Mouse (Mus musculus) heart, postnatal 0 days (tissue): ENCODE measurements around the gene Kif22. TPM values are rescaled to one million over a fixed set of nuclear protein-coding genes. Genes with fewer than 3 reads are reported as not detected.

Experiments used
- ATAC-seq: fragments of 200-750 bp; cut with Nextera tagmentation; 2 replicates; pipeline ENCODE4 v1.8.0; 2017; ENCODE audit warnings: low read depth, moderate number of reproducible peaks, moderate library complexity; ENCODE audit not compliant: insufficient read depth
- DNase-seq: peaks from one replicate; pipeline ENCODE4 v3.0.0-alpha.2; 2016; ENCODE audit warnings: low spot score
- H3K27ac ChIP-seq: fragments of 300-500 bp; sonication (generic); 2 replicates; pipeline ENCODE4 v1.5.1; 2014; ENCODE audit warnings: low read depth, mild to moderate bottlenecking
- H3K27me3 ChIP-seq: fragments of 300-500 bp; sonication (generic); 2 replicates; pipeline ENCODE4 v1.6.1; 2014; ENCODE audit warnings: low read length, mixed read lengths; ENCODE audit not compliant: control insufficient read depth, insufficient read depth
- H3K36me3 ChIP-seq: fragments of 300-500 bp; sonication (generic); replicated peaks from 2 replicates; pipeline ENCODE4 v1.6.1; 2014; ENCODE audit warnings: low read length, mixed read lengths; ENCODE audit not compliant: control insufficient read depth, insufficient read depth
- H3K4me1 ChIP-seq: fragments of 300-500 bp; sonication (generic); 2 replicates; pipeline ENCODE4 v1.6.1; 2014; ENCODE audit warnings: antibody characterized with exemption; ENCODE audit not compliant: control insufficient read depth, insufficient read depth
- H3K4me2 ChIP-seq: fragments of 300-500 bp; sonication (generic); 2 replicates; pipeline ENCODE4 v1.6.1; 2014; ENCODE audit warnings: low read depth, mild to moderate bottlenecking, low read length, moderate library complexity
- H3K4me3 ChIP-seq: fragments of 300-500 bp; sonication (generic); 2 replicates; pipeline ENCODE4 v1.5.1; 2014; ENCODE audit warnings: low read depth, low read length
- H3K9ac ChIP-seq: fragments of 300-500 bp; sonication (generic); replicated peaks from 2 replicates; pipeline ENCODE4 v1.6.1; 2014; ENCODE audit warnings: low read depth, low read length, mixed read lengths
- H3K9me3 ChIP-seq: fragments of 300-500 bp; sonication (generic); replicated peaks from 2 replicates; pipeline ENCODE4 v1.6.1; 2016; ENCODE audit warnings: low read length; ENCODE audit not compliant: control insufficient read depth
- CTCF ChIP-seq: IDR thresholded peaks from 2 replicates; pipeline ENCODE4 v1.5.1; 2016; ENCODE audit warnings: antibody characterized with exemption, control low read depth, low read depth
- EP300 ChIP-seq: IDR thresholded peaks from 2 replicates; pipeline ENCODE4 v1.6.1; 2016; ENCODE audit warnings: antibody characterized with exemption, low read depth
- WGBS: fragments of 180-500 bp; shearing (Covaris S2); extraction: QIAGEN DNeasy Blood & Tissue Kit; methylation state at CpG from one replicate; pipeline ENCODE4 v1.1.7; 2014; 5-methylcytosine and 5-hydroxymethylcytosine counted together
- polyA plus RNA-seq: library from polyadenylated mRNA; unstranded; fragments of >200 nt; fragmentation: Nextera tagmentation; extraction: Ambion mirVana; gene quantifications from 2 replicates; pipeline ENCODE4 v1.2.1, GENCODE M21; 2015
- total RNA-seq: library from RNA; depleted of rRNA; stranded (reverse); fragments of >200 nt; gene quantifications from 2 replicates; pipeline ENCODE4 v1.2.3, GENCODE M21; 2014; ENCODE audit warnings: low replicate concordance

Kif22 gene
- total and polyA plus RNA-seq, 2 experiments from 2014 or later: 22.4 to 43.1 TPM

DNA sequence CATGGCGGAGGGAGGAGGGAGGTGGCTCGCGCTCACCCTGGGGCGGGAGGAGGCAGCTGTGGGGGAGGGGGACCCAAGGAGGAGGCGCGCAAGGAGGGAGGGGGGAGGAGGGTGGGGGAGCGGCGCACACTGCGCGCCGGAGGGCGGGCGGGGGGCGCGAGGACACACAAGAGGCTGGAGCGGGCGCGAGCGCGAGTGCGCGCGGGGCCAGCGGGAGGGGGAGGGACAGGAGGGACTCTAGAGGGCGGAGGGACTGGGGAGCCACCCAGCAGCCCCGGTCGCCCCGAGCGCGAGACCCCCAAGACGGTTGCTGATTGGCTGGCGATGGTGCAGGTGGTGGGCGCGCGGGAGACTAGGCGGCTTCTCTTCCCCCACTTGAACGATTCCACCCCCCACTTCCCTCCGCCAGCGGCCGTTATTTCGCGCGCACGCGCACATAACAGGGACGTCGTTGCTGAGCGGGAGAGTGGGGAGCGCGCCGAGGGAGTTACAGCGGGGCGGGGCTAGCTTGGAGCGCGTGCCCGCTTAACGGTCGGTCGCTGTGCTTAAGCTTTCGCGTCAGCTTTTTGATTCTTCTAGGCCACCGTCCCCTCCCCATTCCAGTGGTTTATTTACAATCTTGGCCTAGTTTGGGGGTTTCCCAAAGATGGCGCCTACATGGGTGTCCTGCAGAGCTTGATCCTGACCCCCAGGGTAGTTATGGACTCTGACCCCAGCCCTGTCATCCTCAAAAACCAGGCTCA, 15.1 kb downstream of the Kif22 start, which contains the start of gene Maz:
Gene Maz (minus strand): TSS at position 54 of the 743 bp plus-strand sequence.
- DNase-seq (peak; percentile 99), ATAC-seq (peak; percentile 88)
- TF ChIP-seq EP300: peak; percentile 96
- TF ChIP-seq CTCF: no peak
- Histone ChIP-seq H3K9me3 (no peaks in the 10 kb centered on the region), H3K4me3 (peak within 1 kb of the TSS; percentile 91), H3K27ac (peak within 1 kb of the TSS; percentile 99), H3K4me1 (peaks cover 25% of the 10 kb centered on the region), H3K36me3 (peaks cover 53% of the 10 kb centered on the region), H3K9ac (peak within 1 kb of the TSS; percentile 93), H3K27me3 (no peaks in the 10 kb centered on the region), H3K4me2 (peak within 1 kb of the TSS; percentile 96)
- under 1% methylated on average over 50 of the region's 63 CpGs for WGBS

DNA sequence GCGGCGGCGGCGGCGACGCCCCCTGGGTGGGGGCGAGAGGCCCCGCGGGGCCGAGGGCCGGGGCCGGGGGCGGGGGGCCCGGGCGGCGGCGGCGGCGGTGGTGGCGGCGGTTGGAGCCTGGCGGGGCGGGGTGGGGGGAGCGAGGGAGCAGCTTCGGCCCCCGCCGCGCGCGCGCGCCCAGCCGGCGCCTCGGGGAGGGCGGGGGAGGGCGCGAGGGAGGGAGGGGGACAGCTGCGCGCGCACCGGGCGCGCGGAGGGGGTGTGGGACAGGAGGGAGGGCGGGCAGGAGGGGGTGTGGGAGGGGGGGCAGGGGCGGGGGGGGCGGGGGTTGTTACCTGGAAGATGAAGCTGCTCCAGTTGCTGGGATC, 15.7 kb downstream of the Kif22 start:
- H3K36me3 ChIP-seq: peaks cover 52% of the 10 kb centered on the region
- TF ChIP-seq CTCF (no peak), EP300 (no peak)

DNA sequence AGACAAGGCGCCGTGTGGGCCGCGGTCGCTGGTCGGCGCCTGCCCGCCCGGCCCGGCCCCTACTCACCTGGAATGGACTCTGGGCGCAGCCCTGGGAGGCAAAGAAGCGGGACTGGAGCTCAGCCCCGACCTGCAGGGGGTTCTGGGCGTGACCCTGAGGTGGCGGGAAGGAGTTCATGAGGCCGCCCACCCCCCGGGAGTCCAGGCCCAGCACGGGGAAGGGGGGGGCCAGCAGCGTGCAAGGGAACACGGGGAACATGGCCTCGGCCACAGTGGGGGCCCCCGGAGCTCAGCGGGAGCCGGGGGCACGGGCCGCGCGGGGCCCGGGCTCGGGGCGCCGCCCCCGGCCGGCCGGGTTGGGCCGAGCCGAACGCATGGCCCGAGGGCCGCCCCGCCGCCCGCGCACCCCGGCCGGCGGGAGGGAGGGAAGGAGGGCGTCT, 16.1 kb downstream of the Kif22 start:
- Histone ChIP-seq H3K4me3 (peak overlapping the region; percentile 91), H3K9ac (peak overlapping the region; percentile 93), H3K27me3 (no peaks in the 10 kb centered on the region), H3K27ac (peak overlapping the region; percentile 99), H3K36me3 (peaks cover 48% of the 10 kb centered on the region), H3K4me1 (peaks cover 30% of the 10 kb centered on the region), H3K9me3 (no peaks in the 10 kb centered on the region), H3K4me2 (peak overlapping the region; percentile 96)
- under 1% methylated on average over 26 of the region's 48 CpGs for WGBS
- TF ChIP-seq EP300 (no peak), CTCF (no peak)
- ATAC-seq: peak; percentile 9
- DNase-seq: peak; percentile 63

More for the DNA sequence above, 15.7 kb downstream of the Kif22 start:
- no peak for DNase-seq
- H3K27ac ChIP-seq: peak overlapping the region; percentile 99
- peaks cover 26% of the 10 kb centered on the region for H3K4me1 ChIP-seq
- peak overlapping the region; percentile 91 for H3K4me3 ChIP-seq
- H3K27me3 ChIP-seq: no peaks in the 10 kb centered on the region
- peak; percentile 13 for ATAC-seq
- peak overlapping the region; percentile 93 for H3K9ac ChIP-seq
- H3K4me2 ChIP-seq: peak overlapping the region; percentile 96
- H3K9me3 ChIP-seq: no peaks in the 10 kb centered on the region
- 0% methylated on average over 2 of the region's 48 CpGs for WGBS

DNA sequence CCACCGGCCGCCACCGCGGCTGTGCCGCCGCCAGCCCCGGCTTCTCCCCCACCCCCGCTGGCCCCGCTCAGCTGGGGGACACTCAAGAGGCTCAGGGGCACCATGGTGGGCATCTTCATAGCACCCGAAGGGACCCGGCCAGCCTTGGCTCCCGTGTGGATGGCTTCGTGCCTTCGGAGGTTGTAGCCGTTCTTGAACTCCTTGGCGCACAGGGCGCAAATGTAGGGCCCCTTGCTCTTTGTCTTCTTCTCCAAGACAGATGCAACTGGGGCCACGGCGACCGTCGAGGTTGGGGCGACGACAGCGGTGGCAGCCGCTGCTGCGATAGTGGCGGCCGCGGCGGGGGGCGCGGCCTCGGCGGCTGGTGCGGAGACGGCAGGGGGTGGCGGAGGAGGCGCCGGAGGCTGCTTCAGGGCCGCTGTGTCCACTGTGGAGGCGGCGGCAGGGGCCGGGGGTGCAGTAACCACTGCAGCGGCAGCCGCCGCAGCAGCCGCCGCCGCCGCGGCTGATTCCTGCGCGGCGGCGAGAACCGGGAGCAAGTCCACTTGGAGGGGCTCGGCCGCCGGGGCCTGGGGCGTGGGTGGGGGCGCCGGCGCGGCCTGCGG, 16.6 kb downstream of the Kif22 start:
- WGBS: under 1% methylated on average over 58 of the region's 65 CpGs
- Histone ChIP-seq H3K27ac (peak overlapping the region; percentile 99), H3K27me3 (no peaks in the 10 kb centered on the region), H3K4me2 (peak overlapping the region; percentile 96), H3K9ac (peak overlapping the region; percentile 93), H3K36me3 (peaks cover 43% of the 10 kb centered on the region), H3K4me3 (peak overlapping the region; percentile 91), H3K4me1 (peaks cover 35% of the 10 kb centered on the region), H3K9me3 (no peaks in the 10 kb centered on the region)
- DNase-seq (no peak), ATAC-seq (no peak)
- TF ChIP-seq CTCF: no peak

DNA sequence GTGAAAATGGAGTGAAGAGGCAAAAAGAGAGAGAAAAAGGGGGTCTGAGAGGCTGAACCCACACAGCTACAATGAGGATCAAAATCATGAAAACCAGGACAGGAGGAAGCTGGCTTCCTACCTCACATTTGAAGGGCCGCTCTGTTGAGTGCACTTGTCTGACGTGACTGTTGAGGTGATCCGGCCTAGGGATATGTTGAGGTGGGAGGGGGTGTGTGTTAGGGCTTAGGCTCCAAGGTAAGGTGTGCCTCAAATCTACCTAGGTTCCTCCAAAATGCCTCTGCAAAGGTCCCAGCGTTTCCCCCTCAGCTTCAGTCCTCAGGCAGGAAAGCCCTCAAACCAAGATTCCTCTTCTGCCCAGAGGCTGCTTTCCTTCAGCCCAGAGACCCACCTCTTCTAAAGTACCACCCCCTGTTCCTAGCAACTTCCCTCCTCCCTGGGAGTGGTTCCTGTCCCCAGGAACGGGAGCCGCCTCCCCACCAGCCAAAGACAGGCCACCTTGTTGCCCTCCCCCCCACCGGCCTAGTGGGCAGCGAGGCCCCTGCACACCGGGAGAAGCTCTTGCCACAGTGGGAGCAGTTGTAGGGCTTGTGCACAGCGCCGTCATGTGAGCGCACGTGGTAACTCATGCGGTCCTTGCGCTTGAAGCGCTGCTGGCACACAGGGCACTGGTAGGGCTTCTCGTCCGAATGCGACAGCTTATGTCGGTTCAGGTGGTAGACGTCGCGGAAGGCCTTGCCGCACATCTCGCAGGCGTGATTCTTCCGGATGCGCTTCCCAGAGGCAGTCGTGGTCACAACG, 17.3 kb downstream of the Kif22 start:
- Histone ChIP-seq H3K4me3 (peak overlapping the region; percentile 91), H3K27ac (peak overlapping the region; percentile 99), H3K4me1 (peaks cover 39% of the 10 kb centered on the region), H3K27me3 (no peaks in the 10 kb centered on the region), H3K9me3 (no peaks in the 10 kb centered on the region), H3K4me2 (peak overlapping the region; percentile 96), H3K9ac (peak overlapping the region; percentile 93), H3K36me3 (peaks cover 36% of the 10 kb centered on the region)
- TF ChIP-seq EP300 (0 out of 2 replicates have a peak, but pooled peaks have one; percentile 31), CTCF (peak; percentile 73)
- peak; percentile 22 for ATAC-seq
- peak; percentile 88 for DNase-seq
- WGBS: 1% methylated on average over 30 of the region's 30 CpGs
